Mouse (Mus musculus): ENCODE results near the gene Scn3b. TPM values are rescaled to one million over a fixed set of nuclear protein-coding genes. Genes with fewer than 3 reads are reported as not detected.

Gene Scn3b
- polyA plus RNA-seq, 1 experiment from 2014 or later: 0.90 TPM

DNA sequence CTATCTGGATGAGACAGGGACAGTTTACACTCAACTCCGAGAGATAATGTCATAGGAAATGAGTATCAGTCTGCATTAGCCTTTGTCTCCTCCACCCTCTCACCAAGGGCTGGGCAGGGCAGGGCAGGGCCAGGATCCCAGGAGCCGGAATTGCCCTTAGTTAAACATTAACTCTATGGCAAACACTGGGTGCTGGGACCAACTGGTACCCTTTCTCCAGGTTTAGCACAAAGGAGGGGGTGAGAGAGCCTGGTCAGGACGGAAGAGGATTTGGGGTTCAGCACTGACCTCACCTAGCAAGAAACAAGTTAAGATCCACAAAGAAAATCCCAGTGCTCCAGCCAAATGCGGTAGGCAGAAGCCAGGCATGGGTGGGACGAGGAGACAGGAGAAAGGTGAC, 54.2 kb downstream of the Scn3b start:
- DNase-seq (ENCODE audit: low spot score): no peak
- WGBS: 71% methylated on average over 5 of the region's 5 CpGs
- Histone ChIP-seq H3K27me3 (ENCODE audit: insufficient read depth, poor library complexity, severe bottlenecking) (no peaks in the 10 kb centered on the region), H3K4me3 (no peak overlapping the region), H3K27ac (no peak overlapping the region), H3K4me1 (peaks cover 54% of the 10 kb centered on the region), H3K36me3 (no peaks in the 10 kb centered on the region), H3K9me3 (no peaks in the 10 kb centered on the region)

DNA sequence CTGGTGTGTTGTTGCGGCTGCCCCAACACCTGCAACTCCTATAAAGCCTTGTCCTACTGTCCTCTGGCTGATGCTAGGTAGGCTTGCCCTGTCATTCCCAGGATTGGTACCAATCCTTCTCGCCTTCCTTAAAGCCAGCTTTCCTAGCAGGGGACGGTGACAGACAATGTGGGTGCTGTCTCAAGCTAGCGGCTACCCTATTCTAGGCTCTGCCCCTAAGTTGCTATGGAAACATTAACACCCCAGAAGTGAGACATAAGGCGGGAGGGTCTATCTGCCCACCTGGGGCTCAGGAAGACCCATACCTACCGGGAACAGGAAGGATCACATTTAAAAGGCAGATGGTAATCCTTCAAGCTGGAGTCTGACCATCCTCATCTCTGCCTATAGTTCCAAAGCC, 54.8 kb downstream of the Scn3b start:
- no peak overlapping the region for H3K4me3 ChIP-seq

DNA sequence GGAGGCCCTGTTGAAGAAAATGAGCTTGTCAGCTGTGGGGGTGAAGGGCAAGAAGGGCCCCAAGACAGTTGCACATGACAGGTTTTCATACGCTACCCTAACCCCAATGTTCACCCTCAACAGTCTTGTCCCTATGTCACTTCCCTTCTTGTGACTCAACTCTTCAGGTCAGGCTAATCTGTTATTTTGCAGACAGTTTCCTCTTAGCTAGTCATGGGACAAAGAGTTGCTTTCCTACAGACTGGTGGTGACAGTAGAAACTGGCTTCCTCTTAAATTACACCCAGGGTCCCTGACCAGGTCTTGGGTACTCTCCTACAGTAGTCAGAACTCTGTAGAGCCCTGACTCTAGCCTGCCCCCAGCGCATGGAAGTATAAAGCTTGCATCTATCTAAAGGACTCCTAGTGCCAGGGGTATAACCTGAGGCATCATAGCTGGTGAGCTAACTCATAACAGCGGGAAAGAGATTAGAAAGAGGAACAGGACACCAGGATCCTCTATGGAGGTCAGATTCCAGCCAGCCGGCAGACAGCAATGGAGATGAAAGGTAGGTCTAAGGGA, 55.3 kb downstream of the Scn3b start:
- H3K36me3 ChIP-seq: no peaks in the 10 kb centered on the region
- no peaks in the 10 kb centered on the region for H3K27me3 ChIP-seq (ENCODE audit: insufficient read depth, poor library complexity, severe bottlenecking)
- no peaks in the 10 kb centered on the region for H3K9me3 ChIP-seq
- no peak overlapping the region for H3K27ac ChIP-seq
- no peak for DNase-seq (ENCODE audit: low spot score)
- H3K4me1 ChIP-seq: peaks cover 54% of the 10 kb centered on the region
- H3K4me3 ChIP-seq: no peak overlapping the region
- WGBS: 81% methylated on average over 4 of the region's 4 CpGs

More for the DNA sequence above, 54.8 kb downstream of the Scn3b start:
- Histone ChIP-seq H3K27ac (no peak overlapping the region), H3K4me1 (peaks cover 54% of the 10 kb centered on the region), H3K27me3 (ENCODE audit: insufficient read depth, poor library complexity, severe bottlenecking) (no peaks in the 10 kb centered on the region), H3K9me3 (no peaks in the 10 kb centered on the region), H3K36me3 (no peaks in the 10 kb centered on the region)
- WGBS: 66% methylated on average over 6 of the region's 6 CpGs
- no peak for DNase-seq (ENCODE audit: low spot score)

DNA sequence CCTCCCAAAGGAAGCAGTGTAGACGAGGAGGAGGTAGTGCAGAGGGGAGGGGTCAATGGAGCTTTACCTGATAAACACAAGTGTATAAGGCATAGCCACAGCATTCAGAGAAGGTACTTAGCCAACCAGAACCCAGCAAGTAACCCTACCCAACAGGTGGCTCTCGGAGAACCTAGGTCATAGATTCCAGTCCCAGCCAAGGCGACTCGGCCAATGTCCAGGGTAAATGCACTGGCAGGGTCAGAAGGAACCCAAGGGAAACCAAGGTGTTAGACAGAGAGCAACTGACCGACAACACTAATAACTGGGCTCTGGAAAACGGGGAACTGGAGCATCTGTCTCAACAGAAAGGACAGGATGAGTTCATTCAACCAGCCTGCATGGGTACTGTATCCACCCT, 55.8 kb downstream of the Scn3b start:
- Histone ChIP-seq H3K27ac (no peak overlapping the region), H3K4me1 (peaks cover 54% of the 10 kb centered on the region), H3K27me3 (ENCODE audit: insufficient read depth, poor library complexity, severe bottlenecking) (no peaks in the 10 kb centered on the region), H3K4me3 (no peak overlapping the region), H3K36me3 (no peaks in the 10 kb centered on the region), H3K9me3 (no peaks in the 10 kb centered on the region)
- DNase-seq (ENCODE audit: low spot score): no peak
- WGBS: 84% methylated on average over 6 of the region's 6 CpGs

DNA sequence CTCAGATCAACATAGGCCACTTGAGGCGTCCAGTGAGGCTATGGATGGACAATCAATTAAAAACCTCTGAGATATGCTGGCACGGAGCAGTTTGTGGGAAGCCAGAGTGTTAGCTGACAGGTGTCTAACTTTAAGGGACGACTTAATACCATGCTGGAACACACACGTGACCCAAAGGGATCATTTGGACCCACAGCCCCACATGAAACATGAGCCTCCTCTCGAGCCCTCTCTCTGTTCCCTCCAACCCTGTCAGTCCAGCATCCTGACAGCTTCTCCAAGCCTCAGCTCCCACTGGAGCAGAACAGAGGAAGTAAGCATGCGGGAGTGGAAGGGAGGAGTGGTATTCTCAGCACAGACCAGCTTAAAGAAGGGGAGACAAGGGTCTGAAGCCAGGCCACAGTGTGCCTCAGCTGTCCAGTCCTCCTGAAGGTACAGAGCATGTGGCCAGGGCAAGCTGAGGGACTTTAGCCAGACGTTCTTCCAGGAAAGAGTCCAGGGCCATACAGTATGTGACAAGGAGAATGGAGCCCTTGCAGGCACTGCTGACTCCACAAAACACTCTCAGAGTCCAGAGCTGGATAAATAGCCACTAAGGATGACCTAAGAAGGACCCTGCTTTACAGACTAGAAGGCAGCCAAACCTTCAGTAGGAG, 57.4 kb downstream of the Scn3b start:
- Histone ChIP-seq H3K9me3 (no peaks in the 10 kb centered on the region), H3K4me3 (no peak overlapping the region), H3K27ac (no peak overlapping the region; the same call in 1 of the 2 replicates), H3K4me1 (peaks cover 47% of the 10 kb centered on the region), H3K36me3 (no peaks in the 10 kb centered on the region), H3K27me3 (ENCODE audit: insufficient read depth, poor library complexity, severe bottlenecking) (no peaks in the 10 kb centered on the region)
- WGBS: 44% methylated on average over 7 of the region's 7 CpGs
- DNase-seq (ENCODE audit: low spot score): no peak

DNA sequence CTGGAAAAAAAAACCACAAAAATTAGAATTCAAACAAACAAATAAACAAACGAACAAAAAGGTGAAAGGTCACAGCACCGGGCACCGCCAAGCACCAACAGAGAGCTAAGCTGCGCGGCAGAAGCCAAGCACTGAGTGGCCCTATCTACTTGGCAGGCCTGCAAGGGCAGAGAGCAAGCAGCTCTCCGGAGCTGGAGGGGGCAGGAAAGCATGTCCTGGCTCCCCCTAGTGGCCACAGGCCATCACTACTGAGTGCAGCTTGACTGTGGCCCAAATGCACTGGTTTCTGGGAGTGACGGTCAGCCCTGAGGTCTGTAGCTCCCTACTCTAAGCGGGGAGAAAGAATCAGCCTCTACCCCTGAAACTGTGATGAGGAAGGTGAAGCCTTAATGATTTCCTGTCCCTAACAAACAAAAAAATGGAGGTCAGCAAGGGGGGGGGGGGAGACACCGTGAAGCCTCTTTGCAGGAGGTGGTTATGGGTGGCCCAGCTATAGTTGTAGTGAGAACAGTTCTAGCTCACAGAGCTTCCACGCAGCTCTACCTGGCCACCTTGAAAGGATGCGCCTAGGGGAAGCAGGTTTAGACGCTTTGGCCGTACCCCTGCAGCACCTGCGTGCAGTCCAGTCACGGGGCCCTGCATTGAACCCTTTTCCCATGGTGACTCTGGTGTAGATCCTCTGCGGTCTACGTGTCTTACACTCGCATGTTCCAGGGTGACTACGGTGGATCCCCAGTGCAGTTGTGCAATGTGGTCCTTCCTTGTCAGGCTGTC, 61.8 kb downstream of the Scn3b start:
- H3K9me3 ChIP-seq: no peaks in the 10 kb centered on the region
- H3K4me1 ChIP-seq: peaks cover 27% of the 10 kb centered on the region
- WGBS: 54% methylated on average over 19 of the region's 19 CpGs
- 0 out of 2 replicates have a peak overlapping the region, but pooled peaks have one; percentile 22 for H3K27ac ChIP-seq
- DNase-seq (ENCODE audit: low spot score): peak; percentile 89
- no peaks in the 10 kb centered on the region for H3K27me3 ChIP-seq (ENCODE audit: insufficient read depth, poor library complexity, severe bottlenecking)
- no peaks in the 10 kb centered on the region; the same call in 1 of the 2 replicates for H3K36me3 ChIP-seq
- H3K4me3 ChIP-seq: no peak overlapping the region

DNA sequence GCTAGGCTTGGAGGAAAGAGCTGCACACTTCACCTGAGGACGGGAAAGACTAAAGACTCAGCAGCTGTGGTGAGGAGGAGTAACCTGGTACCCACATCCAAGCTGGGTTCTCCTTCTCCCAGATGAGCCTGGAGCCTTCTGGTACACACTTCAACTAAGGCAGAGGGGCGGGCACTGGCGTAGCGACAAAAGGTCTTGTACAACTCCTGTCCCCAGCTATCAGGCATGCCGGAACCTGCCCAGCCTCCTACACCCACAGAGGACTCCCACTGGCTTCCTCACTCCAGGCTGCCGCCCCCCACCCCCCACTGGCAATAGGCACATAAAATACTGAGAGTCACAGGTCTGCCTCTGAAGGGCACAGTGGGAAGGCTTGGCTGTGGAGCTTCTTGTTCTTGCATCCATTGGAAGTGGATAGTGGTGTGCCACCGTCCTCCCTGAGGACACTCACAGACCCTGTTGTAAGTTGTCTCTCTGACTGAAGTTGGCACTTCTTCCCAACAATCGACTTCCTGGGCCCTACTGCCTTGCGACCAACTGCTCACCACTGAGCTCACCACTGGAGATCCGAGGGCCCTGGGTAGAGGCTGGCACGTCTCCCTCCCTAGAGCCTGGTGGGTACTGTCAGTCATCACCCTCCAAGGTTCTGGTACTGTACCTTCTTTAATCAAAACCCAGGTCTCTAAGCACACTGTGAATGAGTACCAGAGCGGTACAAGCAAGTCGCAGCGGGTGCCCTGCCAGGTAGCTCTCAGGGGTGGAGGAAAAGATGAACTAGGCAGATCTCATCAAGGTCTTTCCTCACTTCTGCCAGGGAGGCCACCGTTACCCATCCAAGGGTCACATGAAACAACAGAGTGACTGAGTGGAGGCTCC, 62.6 kb downstream of the Scn3b start:
- H3K27me3 ChIP-seq (ENCODE audit: insufficient read depth, poor library complexity, severe bottlenecking): no peaks in the 10 kb centered on the region
- H3K9me3 ChIP-seq: no peaks in the 10 kb centered on the region
- peaks cover 18% of the 10 kb centered on the region for H3K4me1 ChIP-seq
- no peak overlapping the region for H3K27ac ChIP-seq
- H3K36me3 ChIP-seq: no peaks in the 10 kb centered on the region; the same call in 1 of the 2 replicates
- WGBS: 86% methylated on average over 15 of the region's 15 CpGs
- H3K4me3 ChIP-seq: no peak overlapping the region
- no peak for DNase-seq (ENCODE audit: low spot score)

DNA sequence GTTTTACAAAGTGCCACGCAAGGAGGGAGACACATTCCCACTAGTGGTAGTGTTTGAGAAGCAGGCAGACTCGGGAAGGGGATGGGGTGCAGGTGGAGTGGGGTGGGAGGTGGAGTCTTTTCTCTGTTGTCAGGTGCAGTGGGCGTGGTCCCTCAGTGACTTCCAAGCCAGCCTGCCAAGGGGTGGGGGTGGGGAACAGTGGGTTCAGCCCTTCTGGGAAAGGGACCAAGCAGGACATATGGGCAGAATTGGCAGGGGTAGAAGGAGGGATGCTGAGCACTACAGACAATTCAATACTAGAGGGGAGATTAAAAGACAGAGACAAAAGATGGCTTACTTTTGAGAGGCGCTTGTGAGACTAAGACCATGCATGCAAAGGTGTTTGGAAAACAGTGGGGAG, 63.3 kb downstream of the Scn3b start:
- Histone ChIP-seq H3K27ac (no peak overlapping the region), H3K27me3 (ENCODE audit: insufficient read depth, poor library complexity, severe bottlenecking) (no peaks in the 10 kb centered on the region), H3K4me3 (no peak overlapping the region), H3K4me1 (peaks cover 13% of the 10 kb centered on the region), H3K9me3 (no peaks in the 10 kb centered on the region), H3K36me3 (no peaks in the 10 kb centered on the region; the same call in 1 of the 2 replicates)
- no peak for DNase-seq (ENCODE audit: low spot score)
- 85% methylated on average over 4 of the region's 4 CpGs for WGBS

DNA sequence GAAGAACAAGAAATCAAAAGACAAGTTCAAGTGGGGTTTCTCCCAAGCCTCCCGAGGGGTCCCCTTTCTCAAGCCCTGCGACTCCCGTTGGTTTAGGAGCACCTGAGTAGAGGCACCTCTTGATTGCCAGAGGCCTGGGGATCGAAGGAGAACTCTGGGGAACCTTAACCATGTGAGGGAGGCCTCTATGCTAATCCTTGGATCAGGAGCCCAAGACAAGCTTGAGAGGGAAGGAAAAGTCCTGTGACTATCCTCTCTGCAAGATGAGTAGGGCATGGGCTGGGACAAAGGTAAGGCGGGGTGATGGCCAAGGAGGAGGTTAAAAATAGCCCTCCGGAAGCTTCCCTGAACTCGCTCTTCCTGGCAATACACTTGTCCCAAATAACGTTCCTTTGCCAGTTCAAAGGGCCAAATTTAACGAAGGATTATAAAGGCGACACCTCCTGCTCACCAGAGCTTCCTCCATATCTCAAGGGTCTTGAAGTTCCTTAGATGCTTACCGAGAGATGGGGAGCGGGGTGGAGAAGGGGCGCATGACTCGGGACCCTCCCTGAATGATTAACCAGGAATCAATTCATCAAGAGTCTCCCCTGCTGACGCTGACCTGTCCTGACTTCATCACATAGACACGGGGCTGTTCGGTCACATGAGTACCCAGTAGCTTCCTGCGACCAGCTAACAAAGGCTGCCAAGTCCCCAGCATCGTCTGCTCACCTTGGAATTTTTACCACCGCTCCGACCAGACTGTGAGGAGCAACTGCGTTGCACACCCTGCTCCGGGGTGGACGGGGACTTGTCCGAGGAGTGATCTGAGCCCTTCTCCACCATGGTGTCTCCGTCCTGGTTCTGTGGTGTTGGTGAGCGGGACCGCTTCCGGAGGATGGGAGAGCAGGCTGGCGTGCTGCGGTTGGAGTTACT, 64.0 kb downstream of the Scn3b start:
- 76% methylated on average over 31 of the region's 31 CpGs for WGBS
- H3K27ac ChIP-seq: no peak overlapping the region

DNA sequence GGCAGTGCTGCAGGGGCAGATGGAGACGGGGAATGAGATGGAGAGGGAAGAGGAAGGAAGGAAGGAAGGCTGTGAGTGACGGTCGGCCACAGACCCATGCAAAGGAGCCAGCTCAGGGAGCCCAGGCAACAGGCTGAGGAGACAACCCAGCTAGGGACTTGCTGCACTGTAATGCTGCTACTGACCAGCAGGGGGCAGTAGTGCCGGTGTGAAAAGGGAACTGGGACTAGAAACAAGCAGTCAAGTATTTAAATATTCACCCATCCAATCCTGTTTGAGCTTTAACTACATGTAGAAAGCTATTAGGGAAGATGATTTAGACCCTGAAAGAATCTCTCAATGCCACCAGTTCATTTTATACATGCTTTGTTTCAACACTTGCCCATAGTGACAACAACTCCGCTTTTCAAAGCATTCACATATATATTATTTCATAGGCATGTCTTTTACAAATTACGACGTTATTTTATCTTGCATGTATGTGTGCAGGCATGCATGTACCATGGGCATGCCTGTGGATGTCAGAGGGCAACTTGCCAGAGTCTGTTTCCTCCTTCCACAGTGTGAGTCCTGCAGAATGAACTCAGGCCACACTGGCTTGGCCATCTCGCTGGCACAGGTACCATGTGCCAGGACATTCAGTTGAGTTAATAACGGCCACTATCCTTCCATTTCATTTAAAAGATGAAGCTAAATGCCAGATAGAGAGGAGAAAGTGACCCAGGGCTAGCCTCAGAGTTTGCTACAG, 64.8 kb downstream of the Scn3b start:
- Histone ChIP-seq H3K4me1 (peaks cover 13% of the 10 kb centered on the region), H3K27ac (no peak overlapping the region), H3K4me3 (no peak overlapping the region), H3K36me3 (no peaks in the 10 kb centered on the region; the same call in 1 of the 2 replicates), H3K9me3 (no peaks in the 10 kb centered on the region), H3K27me3 (ENCODE audit: insufficient read depth, poor library complexity, severe bottlenecking) (no peaks in the 10 kb centered on the region)
- DNase-seq (ENCODE audit: low spot score): peak; percentile 88
- WGBS: 52% methylated on average over 9 of the region's 9 CpGs

More for the DNA sequence above, 64.0 kb downstream of the Scn3b start:
- Histone ChIP-seq H3K9me3 (no peaks in the 10 kb centered on the region), H3K4me1 (peaks cover 13% of the 10 kb centered on the region), H3K27me3 (ENCODE audit: insufficient read depth, poor library complexity, severe bottlenecking) (no peaks in the 10 kb centered on the region), H3K36me3 (no peaks in the 10 kb centered on the region; the same call in 1 of the 2 replicates), H3K4me3 (no peak overlapping the region)
- DNase-seq (ENCODE audit: low spot score): no peak

DNA sequence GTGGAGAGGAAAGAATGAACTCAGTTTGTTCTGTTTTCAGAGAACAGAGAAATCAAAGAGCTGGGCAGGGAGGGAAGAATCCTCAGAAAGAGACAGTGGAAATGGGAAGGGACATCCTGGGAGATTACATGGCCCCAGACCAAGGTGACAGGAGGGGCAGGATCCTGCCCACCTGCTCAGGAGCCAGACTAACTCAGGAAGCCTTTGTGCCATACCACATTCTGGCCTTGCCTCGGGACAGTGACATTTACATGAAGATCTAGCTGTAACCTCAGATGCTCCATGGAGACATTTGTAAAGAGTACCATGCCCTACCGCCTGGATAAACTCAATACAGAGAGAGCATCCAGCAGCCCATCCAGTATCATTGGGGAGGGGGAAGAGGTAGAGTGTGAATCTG, 65.6 kb downstream of the Scn3b start:
- Histone ChIP-seq H3K36me3 (no peaks in the 10 kb centered on the region; the same call in 1 of the 2 replicates), H3K4me1 (peaks cover 17% of the 10 kb centered on the region), H3K9me3 (no peaks in the 10 kb centered on the region), H3K4me3 (no peak overlapping the region), H3K27ac (no peak overlapping the region), H3K27me3 (ENCODE audit: insufficient read depth, poor library complexity, severe bottlenecking) (no peaks in the 10 kb centered on the region)
- WGBS: 82% methylated on average over 2 of the region's 2 CpGs
- DNase-seq (ENCODE audit: low spot score): no peak

Measured in heart, embryonic 10.5 days (tissue).